Mouse (Mus musculus): ENCODE results near the gene Arhgef25. TPM values are rescaled to one million over a fixed set of nuclear protein-coding genes. Genes with fewer than 3 reads are reported as not detected.
A peak's percentile ranks its signal among the peaks of the same experiment; 100 is the strongest.

Arhgef25 gene
- polyA plus RNA-seq, 1 experiment from 2014 or later, result 30.3 TPM

DNA sequence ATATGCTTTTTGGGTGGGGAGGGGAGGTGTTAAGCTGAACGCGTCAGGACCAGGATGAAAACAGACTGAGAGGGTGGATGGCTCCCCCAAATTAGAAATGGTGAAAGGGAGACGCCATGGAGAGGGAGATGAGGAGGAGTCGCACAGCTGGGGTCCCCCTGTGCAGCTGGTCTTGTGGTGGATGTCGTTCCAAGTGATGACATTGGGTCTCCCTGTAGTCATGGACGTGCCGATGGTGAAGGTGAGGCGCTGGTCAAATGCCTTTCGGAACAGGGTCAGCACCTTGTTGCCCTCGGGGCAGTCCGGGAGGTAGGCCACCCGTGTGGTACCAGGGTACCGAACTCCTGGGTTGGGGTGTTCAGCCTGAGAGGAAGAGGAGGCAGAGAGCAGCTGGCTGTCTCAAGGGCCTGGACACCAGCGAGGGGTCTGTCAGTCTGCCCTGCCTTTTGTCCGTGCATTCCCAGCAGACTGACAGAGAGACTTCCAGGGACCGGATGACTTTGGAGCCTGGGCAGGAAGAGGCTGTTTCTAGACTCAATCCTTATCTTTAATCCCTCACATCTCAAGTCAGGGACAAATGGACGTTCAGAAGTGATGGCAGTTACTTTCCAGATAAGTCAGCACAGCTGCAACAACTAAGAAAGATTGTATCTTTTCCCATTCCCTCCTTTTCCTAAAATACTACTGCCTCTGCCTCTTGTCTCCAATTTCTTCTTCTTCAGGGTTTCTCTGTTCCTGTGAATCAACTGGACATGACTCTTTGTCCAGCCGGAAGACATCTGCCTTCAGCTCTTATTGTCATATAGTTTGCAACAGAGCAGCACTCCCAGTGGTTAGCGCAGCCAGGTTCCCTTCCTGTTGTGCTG, 1.5 kb upstream of the Arhgef25 start:
- 75% methylated on average over 19 of the region's 19 CpGs for WGBS
- no peak for ATAC-seq (ENCODE audit: low FRiP score, low read depth)
- Histone ChIP-seq H3K27me3 (no peaks in the 10 kb centered on the region), H3K4me3 (no peak overlapping the region), H3K4me2 (no peak overlapping the region), H3K4me1 (replicated peaks) (peaks cover 61% of the 10 kb centered on the region), H3K9me3 (no peaks in the 10 kb centered on the region), H3K9ac (no peak overlapping the region), H3K36me3 (peaks cover 21% of the 10 kb centered on the region), H3K27ac (replicated peaks) (no peak overlapping the region)

DNA sequence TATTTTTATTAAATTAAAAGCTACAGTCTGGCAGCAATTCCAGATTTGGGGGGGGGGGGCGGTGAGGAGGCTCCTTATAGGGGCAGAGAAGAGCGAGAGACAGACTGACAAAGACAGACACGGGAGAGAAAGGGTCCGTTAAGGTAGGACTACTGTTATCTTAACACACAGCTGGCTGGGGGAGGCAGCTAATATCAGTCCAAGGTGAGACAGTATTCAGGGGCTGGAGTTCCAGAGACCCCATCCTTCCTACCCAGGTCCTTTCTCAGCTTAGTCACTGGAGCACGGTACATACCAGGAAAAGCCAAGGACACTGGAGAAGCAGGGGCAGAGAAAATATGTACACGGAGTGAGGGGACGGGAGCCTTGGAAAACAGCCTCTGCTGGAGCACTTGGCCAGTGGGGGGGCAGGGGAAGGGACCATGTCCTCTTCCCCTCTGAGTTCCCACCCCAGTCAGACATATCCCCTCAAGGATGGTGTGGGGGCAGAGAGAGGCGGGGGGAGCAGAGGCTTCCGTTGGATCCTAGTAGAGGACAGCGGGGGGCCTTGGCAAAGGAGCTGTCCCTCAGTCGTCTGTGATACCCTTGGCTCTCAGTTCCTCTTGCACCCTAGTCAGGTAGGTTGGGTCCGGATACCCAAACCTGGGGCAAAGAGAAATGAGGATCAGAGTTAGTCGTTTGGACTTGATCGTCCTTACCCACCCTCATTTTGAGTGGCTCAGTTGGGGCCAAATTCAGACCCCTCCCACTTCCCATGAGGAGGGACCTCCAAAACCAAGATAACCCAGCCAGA, 711 bp upstream of the Arhgef25 start:
- WGBS, result 34% methylated on average over 14 of the region's 14 CpGs
- peak overlapping the region; percentile 98 for H3K4me2 ChIP-seq

DNA sequence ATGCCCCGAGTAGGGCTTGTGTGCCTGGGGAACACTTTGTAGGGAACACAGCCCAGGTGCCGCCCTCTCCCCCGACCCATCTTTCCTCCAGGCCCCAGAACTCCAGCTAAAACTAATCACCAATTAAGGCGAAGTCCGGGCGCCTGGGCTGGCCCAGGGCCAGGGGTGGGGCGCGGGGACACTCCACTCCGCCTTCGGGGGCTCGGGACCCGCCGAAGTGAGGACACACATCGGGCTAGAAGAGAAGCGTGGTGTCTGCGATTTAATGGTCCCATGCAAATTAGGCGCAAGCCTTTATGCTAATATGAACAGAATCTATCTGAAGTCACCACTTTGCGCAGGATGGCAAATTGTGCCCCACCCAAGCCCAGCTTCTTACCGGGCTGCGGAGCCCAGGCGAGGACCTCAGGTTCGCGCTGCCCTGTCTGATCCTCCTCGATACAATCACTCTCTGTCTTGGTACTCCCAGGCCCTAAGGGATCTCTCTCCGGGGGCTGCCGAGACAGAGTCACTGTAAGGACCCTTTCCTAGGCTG, 700 bp downstream of the Arhgef25 start:
- under 1% methylated on average over 26 of the region's 26 CpGs for WGBS
- H3K27me3 ChIP-seq, result no peaks in the 10 kb centered on the region
- no peak; the same call in 1 of the 2 replicates for ATAC-seq (ENCODE audit: low FRiP score, low read depth)
- peak overlapping the region; percentile 77 for H3K4me3 ChIP-seq
- H3K4me2 ChIP-seq, result peak overlapping the region; percentile 98
- no peaks in the 10 kb centered on the region for H3K9me3 ChIP-seq
- peak overlapping the region; percentile 77 for H3K27ac ChIP-seq (replicated peaks)
- peaks cover 48% of the 10 kb centered on the region for H3K4me1 ChIP-seq (replicated peaks)
- H3K9ac ChIP-seq, result peak overlapping the region; percentile 84
- H3K36me3 ChIP-seq, result peaks cover 21% of the 10 kb centered on the region

More for the DNA sequence above, 711 bp upstream of the Arhgef25 start:
- Histone ChIP-seq H3K4me3 (no peak overlapping the region), H3K27ac (replicated peaks) (no peak overlapping the region; the same call in 1 of the 2 replicates), H3K9ac (no peak overlapping the region), H3K36me3 (peaks cover 21% of the 10 kb centered on the region), H3K27me3 (no peaks in the 10 kb centered on the region), H3K4me1 (replicated peaks) (peaks cover 55% of the 10 kb centered on the region), H3K9me3 (no peaks in the 10 kb centered on the region)
- ATAC-seq (ENCODE audit: low FRiP score, low read depth), result no peak

DNA sequence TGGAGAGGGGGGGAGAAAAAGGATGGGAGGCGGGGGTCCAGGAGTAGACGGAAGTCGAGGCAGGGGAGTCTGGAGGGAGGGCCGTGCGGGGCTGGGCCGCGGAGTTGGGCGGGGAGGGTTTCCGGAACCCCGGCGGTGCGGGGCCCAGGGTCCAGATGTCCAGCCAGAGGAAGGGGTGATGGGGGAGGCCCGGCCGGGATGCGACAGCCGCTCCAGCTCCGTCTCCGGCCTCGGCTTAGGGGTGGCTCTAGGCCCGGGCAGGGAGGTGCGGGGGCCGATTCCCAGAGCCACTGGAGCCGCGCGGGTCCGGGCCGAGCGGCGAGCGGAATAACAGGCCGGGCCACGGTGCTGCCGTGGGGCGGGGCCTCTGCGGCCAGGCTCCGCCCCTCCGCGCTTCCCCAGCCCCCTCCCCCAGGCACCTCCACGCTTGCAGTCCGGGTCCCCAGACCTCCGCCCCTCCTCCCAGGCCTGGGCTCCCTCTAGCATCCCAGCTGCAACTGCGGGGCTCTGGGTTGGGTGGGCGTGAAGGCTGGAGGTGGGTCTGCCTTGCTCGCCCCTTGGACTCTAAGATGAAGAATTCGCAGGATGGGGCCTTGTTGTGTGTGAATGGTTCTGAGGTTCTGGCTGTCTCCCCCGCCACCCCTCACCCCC, 1.3 kb downstream of the Arhgef25 start:
- peak overlapping the region; percentile 77 for H3K27ac ChIP-seq (replicated peaks)
- no peaks in the 10 kb centered on the region for H3K9me3 ChIP-seq
- H3K4me2 ChIP-seq, result peak overlapping the region; percentile 98
- H3K27me3 ChIP-seq, result no peaks in the 10 kb centered on the region
- peak; percentile 86 for ATAC-seq (ENCODE audit: low FRiP score, low read depth)
- peak overlapping the region; percentile 77 for H3K4me3 ChIP-seq
- peaks cover 21% of the 10 kb centered on the region for H3K36me3 ChIP-seq
- WGBS, result under 1% methylated on average over 34 of the region's 46 CpGs
- peaks cover 52% of the 10 kb centered on the region for H3K4me1 ChIP-seq (replicated peaks)
- H3K9ac ChIP-seq, result peak overlapping the region; percentile 84

DNA sequence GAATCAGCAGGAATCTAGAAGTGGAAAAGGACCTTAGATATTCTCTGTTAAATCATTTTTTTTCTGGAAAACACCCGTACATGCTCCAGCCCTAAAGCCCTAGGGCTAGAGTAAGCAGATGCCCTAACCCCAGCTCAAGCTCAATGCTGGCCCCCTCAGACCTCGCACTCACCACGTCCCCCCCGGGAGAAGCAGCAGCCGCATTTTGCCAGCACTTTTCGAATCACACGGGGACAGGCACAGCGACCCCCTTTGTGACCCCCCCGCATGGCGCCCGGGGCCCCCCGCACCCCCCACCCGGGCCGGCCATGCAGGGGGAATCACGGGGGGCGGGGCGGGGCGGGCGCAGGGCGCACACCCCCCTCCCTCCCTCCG, 1.8 kb downstream of the Arhgef25 start:
- H3K36me3 ChIP-seq, result peaks cover 21% of the 10 kb centered on the region
- no peaks in the 10 kb centered on the region for H3K9me3 ChIP-seq
- H3K4me3 ChIP-seq, result peak overlapping the region; percentile 77
- WGBS, result 2% methylated on average over 17 of the region's 21 CpGs
- H3K27ac ChIP-seq (replicated peaks), result peak overlapping the region; percentile 77
- H3K27me3 ChIP-seq, result no peaks in the 10 kb centered on the region
- peak overlapping the region; percentile 84 for H3K9ac ChIP-seq
- ATAC-seq (ENCODE audit: low FRiP score, low read depth), result no peak
- H3K4me2 ChIP-seq, result peak overlapping the region; percentile 98
- peaks cover 51% of the 10 kb centered on the region for H3K4me1 ChIP-seq (replicated peaks)

DNA sequence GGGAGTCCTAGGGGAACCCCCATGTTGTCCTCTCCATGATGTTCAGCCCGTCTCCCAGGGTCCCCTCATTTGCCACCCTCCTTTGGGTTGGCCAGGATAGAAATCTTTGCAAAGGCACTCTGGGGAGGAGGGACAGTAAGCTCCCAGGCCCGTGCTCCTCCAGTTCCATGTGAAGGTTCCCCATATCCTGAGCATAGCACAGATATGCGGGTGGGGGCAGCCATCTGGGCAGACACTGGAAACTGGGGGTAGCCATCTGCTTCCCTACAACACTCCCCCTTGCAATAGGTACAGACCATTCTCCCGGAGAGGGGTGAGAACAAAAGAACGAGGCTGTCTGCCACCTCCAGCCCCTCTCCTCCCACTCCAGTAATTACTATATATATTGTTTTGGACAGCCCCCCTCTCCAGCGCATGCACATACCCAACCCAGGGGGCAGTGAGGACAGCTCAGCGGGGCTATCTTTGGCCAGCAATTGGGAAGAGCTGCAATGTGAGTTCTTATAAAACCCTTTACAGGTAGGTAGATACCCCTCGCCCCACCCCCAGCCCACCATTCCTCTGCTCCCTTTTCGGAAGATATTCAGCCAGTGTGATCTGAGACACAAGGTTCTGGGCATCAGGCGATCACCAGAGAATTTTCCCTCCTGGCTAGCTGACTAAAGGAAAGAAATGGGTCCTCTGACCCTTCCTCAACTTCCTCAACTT, 2.4 kb downstream of the Arhgef25 start:
- peaks cover 17% of the 10 kb centered on the region for H3K36me3 ChIP-seq
- H3K9me3 ChIP-seq, result no peaks in the 10 kb centered on the region
- peak overlapping the region; percentile 98 for H3K4me2 ChIP-seq
- H3K4me3 ChIP-seq, result peak overlapping the region; percentile 77
- no peak for ATAC-seq (ENCODE audit: low FRiP score, low read depth)
- peaks cover 51% of the 10 kb centered on the region for H3K4me1 ChIP-seq (replicated peaks)
- 36% methylated on average over 10 of the region's 10 CpGs for WGBS
- H3K27ac ChIP-seq (replicated peaks), result peak overlapping the region; percentile 77
- peak overlapping the region; percentile 84 for H3K9ac ChIP-seq
- H3K27me3 ChIP-seq, result no peaks in the 10 kb centered on the region

DNA sequence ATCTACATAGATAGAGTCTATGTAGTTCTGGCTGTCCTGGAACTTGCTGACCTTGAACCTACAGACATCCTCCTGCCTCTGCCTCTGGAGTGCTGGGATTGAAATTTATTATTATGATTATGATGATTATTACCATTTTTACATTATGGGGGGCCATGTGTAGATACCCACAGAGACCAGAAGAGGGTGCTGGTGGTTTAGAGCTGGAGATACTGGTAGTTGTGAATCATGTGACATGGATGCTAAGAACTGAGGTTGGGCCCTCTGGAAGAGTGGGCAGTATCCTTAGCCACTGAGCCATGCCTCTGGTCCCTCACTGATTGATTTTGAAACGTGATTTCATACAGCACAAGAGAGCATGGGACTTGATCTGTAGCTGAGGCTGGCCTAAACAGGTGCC, 3.4 kb downstream of the Arhgef25 start:
- H3K4me3 ChIP-seq, result no peak overlapping the region
- no peak overlapping the region for H3K27ac ChIP-seq (replicated peaks)
- no peak overlapping the region for H3K9ac ChIP-seq
- H3K4me2 ChIP-seq, result no peak overlapping the region
- no peaks in the 10 kb centered on the region for H3K27me3 ChIP-seq
- H3K9me3 ChIP-seq, result no peaks in the 10 kb centered on the region
- WGBS, result 78% methylated on average over 1 of the region's 1 CpGs
- H3K36me3 ChIP-seq, result peaks cover 9% of the 10 kb centered on the region; the same call in 1 of the 2 replicates
- ATAC-seq (ENCODE audit: low FRiP score, low read depth), result no peak
- H3K4me1 ChIP-seq (replicated peaks), result peaks cover 51% of the 10 kb centered on the region

DNA sequence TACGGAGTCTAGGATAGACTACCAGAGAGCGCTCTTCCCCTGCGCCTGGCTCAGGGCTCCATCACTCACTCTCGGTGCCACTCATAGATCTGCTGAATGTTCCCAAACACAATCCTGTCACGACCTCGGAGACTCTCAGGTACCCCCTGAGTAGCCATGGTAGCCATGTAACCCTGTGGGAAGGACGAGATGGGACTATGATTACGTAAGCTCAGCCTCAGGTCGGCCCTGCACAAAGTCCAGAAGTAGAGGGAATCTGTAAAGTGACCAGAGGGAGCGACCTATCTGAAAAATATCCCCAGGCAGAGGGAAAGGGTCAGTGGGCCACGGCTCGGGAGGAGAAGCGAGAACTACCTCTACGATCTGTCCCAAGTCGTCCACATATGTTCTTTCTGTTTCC, 4.4 kb downstream of the Arhgef25 start:
- WGBS, result 87% methylated on average over 15 of the region's 15 CpGs
- Histone ChIP-seq H3K27ac (replicated peaks) (no peak overlapping the region), H3K4me3 (no peak overlapping the region), H3K4me2 (no peak overlapping the region), H3K9ac (no peak overlapping the region), H3K9me3 (no peaks in the 10 kb centered on the region), H3K36me3 (0 out of 2 replicates have a peak, but pooled peaks cover under 1% of the 10 kb centered on the region), H3K27me3 (peaks cover 9% of the 10 kb centered on the region), H3K4me1 (replicated peaks) (peaks cover 44% of the 10 kb centered on the region)
- no peak for ATAC-seq (ENCODE audit: low FRiP score, low read depth)

DNA sequence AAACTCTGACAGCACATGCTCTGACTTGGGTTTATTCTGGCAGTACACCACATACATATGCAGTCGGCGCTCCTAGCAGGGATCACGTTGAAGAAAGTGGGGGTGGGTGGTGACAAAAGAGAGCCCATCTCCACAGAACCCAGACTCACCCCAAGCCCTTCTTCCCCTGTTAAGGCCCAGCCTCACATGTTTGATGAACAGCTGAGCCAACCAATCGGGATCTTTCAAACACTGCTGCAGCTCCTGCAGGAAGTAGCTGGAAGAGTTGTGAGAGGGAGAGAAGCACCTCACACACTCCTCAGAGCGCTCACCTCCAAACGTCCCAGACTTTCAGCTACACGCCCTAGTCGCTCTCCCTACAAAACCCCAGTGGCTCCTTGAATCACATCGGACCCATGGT, 4.8 kb downstream of the Arhgef25 start:
- Histone ChIP-seq H3K4me2 (no peak overlapping the region), H3K36me3 (no peaks in the 10 kb centered on the region), H3K9ac (no peak overlapping the region), H3K9me3 (no peaks in the 10 kb centered on the region), H3K27ac (replicated peaks) (no peak overlapping the region), H3K4me1 (replicated peaks) (peaks cover 44% of the 10 kb centered on the region), H3K4me3 (no peak overlapping the region), H3K27me3 (peaks cover 12% of the 10 kb centered on the region)
- whole genome bisulfite sequencing, result 72% methylated on average over 9 of the region's 9 CpGs
- no peak for ATAC-seq (ENCODE audit: low FRiP score, low read depth)

DNA sequence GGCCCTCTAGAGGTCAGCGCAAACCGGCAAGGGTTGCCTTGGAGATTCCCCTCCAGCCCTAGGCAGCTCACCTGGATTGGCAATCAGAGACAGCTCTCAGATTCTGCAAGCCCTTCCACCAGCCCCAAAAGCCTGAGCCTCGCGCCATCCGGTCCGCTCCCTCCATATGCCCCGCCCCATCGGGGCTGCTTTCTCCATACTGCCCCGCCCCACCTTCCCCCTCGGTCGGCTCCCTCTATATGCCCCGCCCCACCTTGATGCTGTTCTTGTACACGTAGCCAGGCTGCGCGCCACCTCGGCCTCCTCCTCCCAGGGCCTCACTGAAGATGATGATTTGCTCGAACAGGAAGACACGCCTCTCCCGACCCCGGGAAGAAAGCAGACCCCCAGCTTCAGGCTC, 6.1 kb downstream of the Arhgef25 start:
- Histone ChIP-seq H3K36me3 (no peaks in the 10 kb centered on the region), H3K4me2 (peak overlapping the region; percentile 26), H3K27me3 (peaks cover 23% of the 10 kb centered on the region), H3K4me3 (no peak overlapping the region), H3K27ac (replicated peaks) (no peak overlapping the region), H3K4me1 (replicated peaks) (peaks cover 35% of the 10 kb centered on the region), H3K9me3 (no peaks in the 10 kb centered on the region), H3K9ac (no peak overlapping the region)
- 20% methylated on average over 20 of the region's 20 CpGs for WGBS
- no peak for ATAC-seq (ENCODE audit: low FRiP score, low read depth)

DNA sequence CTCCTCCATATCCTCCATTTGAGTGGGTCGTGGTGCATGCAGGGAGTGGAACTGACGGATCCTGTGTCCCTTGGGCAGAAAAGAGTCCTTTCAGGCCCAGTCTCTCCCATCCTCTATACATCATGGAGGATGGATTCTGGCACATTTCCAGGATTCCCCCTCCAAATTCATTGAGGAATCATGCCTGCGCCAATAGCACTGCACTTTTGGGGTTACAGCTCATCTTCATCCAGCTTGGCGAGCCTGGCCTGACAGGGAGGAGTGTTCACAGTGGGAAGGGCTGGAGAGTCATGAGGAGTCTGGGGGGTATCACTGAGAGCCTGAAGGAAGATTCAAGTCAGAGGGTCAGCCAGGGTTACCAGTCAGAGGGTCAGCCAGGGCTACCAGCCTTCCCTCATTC, 7.3 kb downstream of the Arhgef25 start:
- H3K4me3 ChIP-seq, result no peak overlapping the region
- no peak overlapping the region for H3K4me2 ChIP-seq
- 83% methylated on average over 4 of the region's 4 CpGs for WGBS
- H3K9me3 ChIP-seq, result no peaks in the 10 kb centered on the region
- peaks cover 38% of the 10 kb centered on the region for H3K4me1 ChIP-seq (replicated peaks)
- H3K9ac ChIP-seq, result no peak overlapping the region
- H3K27me3 ChIP-seq, result peaks cover 32% of the 10 kb centered on the region
- no peaks in the 10 kb centered on the region for H3K36me3 ChIP-seq
- no peak overlapping the region for H3K27ac ChIP-seq (replicated peaks)
- no peak for ATAC-seq (ENCODE audit: low FRiP score, low read depth)

Data from hindbrain, embryonic 15.5 days (tissue).